Mouse (Mus musculus) cerebellum, postnatal 10 days (tissue): Measurements from ENCODE around the gene Pgls.
A peak's percentile ranks its signal among the peaks of the same experiment; 100 is the strongest.

Experiments
- DNase-seq, 2 experiments: peaks; one replicate each; pipeline ENCODE4 v3.0.0; 2021; ENCODE audit warnings: mixed read lengths in 2 of 2

Pgls gene

DNA sequence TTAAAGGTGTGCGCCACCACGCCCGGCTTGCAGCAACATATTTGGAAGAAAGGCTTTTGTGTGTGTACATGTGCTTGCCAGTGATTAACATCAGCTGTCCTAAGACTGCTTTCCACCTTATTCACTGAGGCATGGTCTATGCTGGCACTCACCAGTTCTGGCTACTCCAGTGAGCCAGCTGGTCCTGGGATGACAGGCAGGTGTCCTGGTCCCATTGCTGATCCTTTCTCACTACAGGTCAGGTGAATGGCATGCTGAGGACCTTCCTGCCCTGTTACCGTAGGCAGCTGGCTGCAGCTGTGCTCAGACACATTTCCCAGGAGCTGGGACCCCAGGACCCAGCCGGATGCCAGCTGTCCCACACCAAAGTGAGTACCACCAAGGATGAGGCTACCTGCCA is 6.9 kb downstream of the Pgls start:
- DNase-seq = peak; percentile 56 to 60

GRCm38 (mm10) chr8:71601939-71602665 is 10.1 kb downstream of the Pgls start:
- no peak for DNase-seq

DNA sequence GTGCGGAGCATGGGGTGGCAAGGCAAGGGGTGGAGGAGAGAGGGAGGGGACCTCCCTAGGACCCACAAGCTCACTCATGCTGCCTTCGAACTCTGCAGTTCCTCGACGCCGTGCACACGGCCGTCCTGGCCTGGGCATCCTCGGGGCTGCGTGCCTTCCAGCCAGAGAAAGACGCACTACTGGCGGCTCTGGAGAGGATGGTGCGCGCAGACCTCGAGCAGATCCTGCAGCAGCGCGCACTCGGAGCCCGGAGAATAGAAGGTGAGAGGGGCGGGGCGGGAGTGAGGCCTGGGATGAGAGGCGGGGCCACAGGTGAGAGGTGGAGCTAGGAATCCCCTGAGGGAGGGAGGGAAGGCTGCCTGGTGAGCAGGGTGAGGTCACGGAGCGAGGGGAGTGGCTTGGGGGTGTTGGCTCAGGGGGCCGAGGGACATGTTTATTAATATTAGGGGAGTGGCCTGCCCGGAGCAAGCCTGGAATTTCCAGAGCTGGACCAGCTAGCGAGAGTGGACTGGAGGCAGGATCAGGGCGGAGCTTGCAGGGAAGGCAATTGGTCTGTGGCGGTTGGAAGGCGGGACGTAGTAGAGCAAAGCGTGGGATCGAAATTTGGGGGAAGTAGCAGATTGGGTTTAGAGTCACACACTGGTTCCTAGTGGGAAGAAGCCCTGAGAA is 10.8 kb downstream of the Pgls start:
- DNase-seq = peak; percentile 59 to 61

GRCm38 (mm10) chr8:71604021-71604420 is 12.0 kb downstream of the Pgls start:
- DNase-seq = no peak

GRCm38 (mm10) chr8:71610822-71611651 is 19.1 kb downstream of the Pgls start, which contains the start of gene Colgalt1:
TSS of gene Colgalt1 (plus strand) at chr8:71610998.
- peak; percentile 96 to 98 for DNase-seq

GRCm38 (mm10) chr8:71612141-71612540 is 20.2 kb downstream of the Pgls start:
- no peak for DNase-seq

GRCm38 (mm10) chr8:71613418-71613817 is 21.4 kb downstream of the Pgls start:
- no peak for DNase-seq

- no peak for DNase-seq
These were observed 27.8 kb downstream of the Pgls start for GRCm38 (mm10) chr8:71619786-71620185.

GRCm38 (mm10) chr8:71625088-71625487 is 33.1 kb downstream of the Pgls start:
- peak in 1 of 2 experiments; percentile 21 for DNase-seq

DNA sequence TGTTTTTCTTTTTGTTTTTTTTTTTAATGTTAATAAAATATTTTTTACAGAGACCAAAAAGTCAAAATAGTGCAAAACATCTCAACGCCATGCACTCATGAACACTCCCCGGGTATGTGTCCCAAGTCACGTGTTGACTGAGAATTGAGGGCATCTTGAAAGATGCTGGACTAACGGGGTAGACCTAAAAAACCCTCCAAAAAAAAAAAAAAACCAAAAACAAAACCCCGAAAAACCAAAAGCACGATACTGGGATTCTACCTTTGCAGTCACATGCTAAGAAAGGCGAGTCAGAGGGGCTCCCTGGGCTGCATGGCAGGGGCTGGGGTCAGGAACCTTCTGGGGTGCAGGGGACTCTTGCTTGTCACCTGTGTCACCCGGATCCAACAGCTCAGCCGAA is 34.8 kb downstream of the Pgls start:
- no peak for DNase-seq

- DNase-seq = peak in 1 of 2 experiments; percentile 32
These were observed 35.5 kb downstream of the Pgls start for GRCm38 (mm10) chr8:71627265-71628099.

- DNase-seq = peak; percentile 50 to 57
These were observed 36.6 kb downstream of the Pgls start for GRCm38 (mm10) chr8:71628396-71629095.

- peak; percentile 95 to 96 for DNase-seq
These were observed 37.2 kb downstream of the Pgls start for GRCm38 (mm10) chr8:71629096-71629697.

DNA sequence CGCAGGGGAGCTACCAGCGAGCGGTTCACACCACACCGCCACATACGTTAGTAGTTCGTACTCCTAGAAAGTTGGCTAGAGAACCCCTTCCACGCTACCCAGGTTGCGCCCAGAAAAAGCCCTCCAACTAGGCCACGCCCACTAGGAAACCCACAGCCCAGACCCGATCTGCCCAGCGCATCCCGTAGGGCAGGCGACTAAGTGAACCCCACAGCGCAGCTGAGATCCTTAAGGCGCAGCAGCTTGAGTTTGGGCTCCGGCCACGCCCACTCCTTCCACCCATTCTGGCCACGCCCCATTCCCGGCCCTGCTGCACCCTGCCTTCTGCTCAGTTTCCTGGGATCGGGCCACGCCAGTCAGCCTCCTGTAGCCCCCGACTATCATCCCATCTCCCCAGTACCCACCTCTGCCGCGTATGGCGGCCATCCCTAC is 37.8 kb downstream of the Pgls start:
- peak; percentile 67 for DNase-seq

GRCm38 (mm10) chr8:71630761-71631160 is 38.8 kb downstream of the Pgls start:
- DNase-seq = no peak

DNA sequence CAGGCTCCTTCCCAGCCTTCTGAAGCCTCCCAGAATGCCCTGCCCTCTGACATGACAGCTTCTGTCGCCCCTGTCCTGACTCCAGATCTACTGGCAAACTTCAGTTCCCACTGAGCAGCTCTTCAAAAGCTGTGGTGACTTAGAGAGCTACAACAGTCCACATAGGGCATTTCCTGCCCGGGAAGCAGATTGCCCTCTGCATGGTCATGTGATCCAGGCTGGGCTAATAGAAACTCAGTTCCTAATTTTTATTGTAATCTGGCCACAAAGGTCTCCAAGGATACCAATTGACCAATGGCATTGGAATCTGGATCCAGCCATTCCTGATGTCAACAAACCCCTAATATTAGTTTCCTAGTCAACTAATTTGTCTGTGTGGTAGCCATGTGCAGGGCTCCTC is 39.9 kb downstream of the Pgls start:
- DNase-seq = no peak

DNA sequence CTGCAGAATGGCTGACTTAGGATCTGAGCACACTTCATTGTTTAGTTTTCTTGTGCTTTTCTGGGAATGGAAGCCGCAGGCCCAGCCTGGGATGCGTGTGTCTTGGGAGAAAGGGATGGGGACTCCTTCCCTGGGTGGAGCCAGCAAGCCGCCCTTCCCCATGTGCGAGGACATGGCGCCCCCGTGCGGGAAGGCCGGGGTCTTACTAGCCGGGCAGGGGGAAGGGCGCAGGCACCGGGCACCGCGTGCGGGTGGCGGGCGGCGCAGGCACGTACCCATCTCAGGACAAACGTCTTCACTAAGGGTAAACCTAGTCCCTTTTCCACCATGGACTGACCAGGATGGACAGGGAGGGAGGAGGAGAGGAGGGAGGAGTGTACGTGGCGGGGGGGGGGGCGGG is 41.2 kb downstream of the Pgls start:
- DNase-seq = peak; percentile 68

GRCm38 (mm10) chr8:71633981-71634667 is 42.1 kb downstream of the Pgls start:
- peak; percentile 70 to 75 for DNase-seq

GRCm38 (mm10) chr8:71637149-71638095 is 45.4 kb downstream of the Pgls start:
- DNase-seq = no peak
